Mouse (Mus musculus) C2C12 (cell line): ENCODE data around the gene Map1b.

ENCODE experiments used
- CTCF ChIP-seq: IDR thresholded peaks from one replicate; pipeline ENCODE4 v1.5.1; 2011; ENCODE audit not compliant: control insufficient read depth, insufficient read depth, insufficient read length
- MAX ChIP-seq: IDR thresholded peaks from one replicate; pipeline ENCODE4 v1.6.1; 2011; ENCODE audit warnings: mild to moderate bottlenecking, control low read depth
- USF1 ChIP-seq: IDR thresholded peaks from one replicate; pipeline ENCODE4 v1.6.1; 2011; ENCODE audit warnings: low read depth, mild to moderate bottlenecking, control low read depth, moderate library complexity

GRCm38 (mm10) chr13:99483433-99483832 lies 32.9 kb downstream of the Map1b start:
- TF ChIP-seq CTCF (no peak), MAX (no peak), USF1 (no peak)
